Mouse (Mus musculus): Measurements from ENCODE around the gene Stag1. TPM values are rescaled to one million over a fixed set of nuclear protein-coding genes. Genes with fewer than 3 reads are reported as not detected.

The Stag1 gene
- polyA plus RNA-seq, 1 experiment from 2014 or later = 40.9 TPM

DNA sequence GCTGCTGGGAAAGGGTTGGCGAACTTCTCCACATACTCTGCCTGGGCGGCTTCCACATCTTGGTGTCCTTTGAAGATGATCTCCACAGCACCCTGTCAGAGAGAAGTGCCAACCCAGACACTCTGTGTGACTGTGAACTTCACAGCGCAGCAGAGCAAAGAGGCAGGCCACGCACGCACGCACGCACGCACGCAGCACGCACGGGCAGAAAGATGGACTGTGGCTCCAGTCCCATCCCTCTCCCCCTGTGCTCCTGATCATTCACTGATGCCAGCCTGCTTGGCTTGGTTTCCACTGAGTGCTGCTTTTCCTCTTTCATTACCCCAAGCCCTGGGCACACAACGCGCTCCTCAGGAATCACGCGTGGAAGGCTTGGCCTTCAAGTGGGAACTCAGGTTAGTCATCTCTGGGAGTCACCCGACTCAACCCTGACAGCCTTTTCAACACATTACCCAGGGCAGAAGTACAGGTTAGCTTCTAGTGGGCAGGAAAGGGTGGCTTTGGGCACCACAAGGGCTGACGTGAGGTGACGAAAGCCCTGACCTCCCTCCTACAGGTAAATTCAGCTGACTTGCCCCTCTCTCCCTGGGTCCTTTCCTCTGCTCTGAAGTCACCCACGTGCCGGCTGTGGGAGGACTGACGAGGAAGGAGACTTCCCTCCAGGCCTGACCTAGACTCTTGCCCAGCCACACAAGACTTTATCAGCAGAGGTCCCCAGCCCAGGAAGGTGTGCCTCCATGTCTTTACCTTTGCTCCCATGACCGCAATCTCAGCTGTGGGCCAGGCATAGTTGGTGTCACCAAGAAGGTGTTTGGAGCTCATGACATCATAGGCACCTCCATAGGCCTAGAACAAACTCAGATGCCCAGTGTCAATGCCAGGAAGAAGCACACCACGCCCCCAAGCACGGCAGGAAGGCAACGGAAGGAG is 387.0 kb downstream of the Stag1 start:
- WGBS = 96% methylated on average over 25 of the region's 25 CpGs
- no peaks in the 10 kb centered on the region for H3K9me3 ChIP-seq
- no peaks in the 10 kb centered on the region for H3K27me3 ChIP-seq (replicated peaks)
- H3K4me3 ChIP-seq (replicated peaks) = no peak overlapping the region
- no peak overlapping the region for H3K4me2 ChIP-seq
- peaks cover 21% of the 10 kb centered on the region for H3K36me3 ChIP-seq
- no peak; the same call in 1 of the 2 replicates for ATAC-seq (ENCODE audit: insufficient read depth, low FRiP score, low read depth)
- H3K4me1 ChIP-seq = no peaks in the 10 kb centered on the region
- H3K27ac ChIP-seq = no peak overlapping the region
- no peak overlapping the region for H3K9ac ChIP-seq

DNA sequence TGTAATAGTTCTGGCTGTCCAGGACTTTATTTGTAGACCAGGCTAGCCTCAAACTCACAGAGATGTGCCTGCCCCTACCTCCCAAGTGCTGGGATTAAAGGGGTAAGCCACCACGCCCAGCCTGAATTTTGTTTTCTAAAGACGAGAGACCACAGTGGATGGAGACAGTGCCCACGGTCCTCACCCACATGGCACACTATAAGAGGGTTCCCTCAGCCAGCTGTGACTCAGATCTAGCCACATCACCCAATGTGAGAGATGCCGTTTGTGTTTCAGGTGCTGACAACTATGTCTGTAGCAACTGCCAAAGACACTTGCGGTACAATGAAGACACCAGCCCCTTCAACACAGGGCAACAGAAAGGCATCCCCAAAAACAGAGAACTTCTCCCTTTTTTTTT is 389.4 kb downstream of the Stag1 start:
- Histone ChIP-seq H3K27me3 (replicated peaks) (no peaks in the 10 kb centered on the region), H3K4me2 (no peak overlapping the region), H3K9ac (no peak overlapping the region), H3K27ac (no peak overlapping the region), H3K9me3 (no peaks in the 10 kb centered on the region), H3K4me1 (no peaks in the 10 kb centered on the region), H3K4me3 (replicated peaks) (no peak overlapping the region), H3K36me3 (peaks cover 21% of the 10 kb centered on the region)
- WGBS = 91% methylated on average over 5 of the region's 5 CpGs
- no peak for ATAC-seq (ENCODE audit: insufficient read depth, low FRiP score, low read depth)

DNA sequence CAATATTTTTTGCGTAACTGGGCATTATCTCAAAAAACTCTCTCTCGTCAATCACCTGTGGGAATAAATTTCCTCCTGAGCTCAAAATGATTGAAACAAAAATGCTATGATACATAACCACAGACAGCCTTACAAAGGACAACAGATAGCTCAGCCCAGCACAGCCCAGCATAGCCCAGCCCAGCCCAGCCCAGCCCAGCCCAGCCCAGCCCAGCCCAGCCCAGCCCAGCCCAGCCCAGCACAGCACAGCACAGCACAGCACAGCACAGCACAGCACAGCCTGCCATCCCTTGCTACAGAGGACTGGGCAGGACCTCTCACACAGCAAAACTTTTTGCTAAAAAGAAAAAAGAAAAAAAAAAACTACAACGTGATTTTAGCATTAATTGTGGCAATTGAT is 390.3 kb downstream of the Stag1 start:
- Histone ChIP-seq H3K27ac (no peak overlapping the region), H3K4me2 (no peak overlapping the region), H3K27me3 (replicated peaks) (no peaks in the 10 kb centered on the region), H3K4me1 (no peaks in the 10 kb centered on the region), H3K36me3 (peaks cover 21% of the 10 kb centered on the region), H3K9me3 (no peaks in the 10 kb centered on the region), H3K4me3 (replicated peaks) (no peak overlapping the region), H3K9ac (no peak overlapping the region)
- WGBS = 95% methylated on average over 3 of the region's 3 CpGs
- no peak for ATAC-seq (ENCODE audit: insufficient read depth, low FRiP score, low read depth)

DNA sequence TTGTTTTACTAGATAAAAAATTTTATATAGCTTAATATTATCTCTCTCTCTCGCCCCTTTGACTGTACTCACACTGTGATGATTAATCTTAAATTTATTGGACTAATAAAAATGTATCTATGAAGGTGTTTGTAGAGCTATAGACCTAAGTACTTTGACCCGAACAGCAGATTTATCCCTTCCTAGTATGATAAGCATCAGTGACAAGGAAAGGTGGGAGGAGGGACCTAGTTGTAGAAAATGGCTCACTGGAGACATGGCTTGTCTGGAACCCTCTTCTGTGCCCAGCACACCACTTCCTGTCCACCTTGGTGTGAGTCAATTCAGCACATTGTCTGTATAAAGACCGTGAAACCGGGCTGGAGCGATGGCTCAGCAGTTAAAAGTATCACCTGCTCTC is 393.0 kb downstream of the Stag1 start:
- Histone ChIP-seq H3K9ac (no peak overlapping the region), H3K4me2 (no peak overlapping the region), H3K4me3 (replicated peaks) (no peak overlapping the region), H3K36me3 (peaks cover 16% of the 10 kb centered on the region), H3K9me3 (no peaks in the 10 kb centered on the region), H3K4me1 (no peaks in the 10 kb centered on the region), H3K27me3 (replicated peaks) (no peaks in the 10 kb centered on the region), H3K27ac (no peak overlapping the region)
- WGBS = 80% methylated on average over 5 of the region's 5 CpGs
- ATAC-seq (ENCODE audit: insufficient read depth, low FRiP score, low read depth) = no peak

DNA sequence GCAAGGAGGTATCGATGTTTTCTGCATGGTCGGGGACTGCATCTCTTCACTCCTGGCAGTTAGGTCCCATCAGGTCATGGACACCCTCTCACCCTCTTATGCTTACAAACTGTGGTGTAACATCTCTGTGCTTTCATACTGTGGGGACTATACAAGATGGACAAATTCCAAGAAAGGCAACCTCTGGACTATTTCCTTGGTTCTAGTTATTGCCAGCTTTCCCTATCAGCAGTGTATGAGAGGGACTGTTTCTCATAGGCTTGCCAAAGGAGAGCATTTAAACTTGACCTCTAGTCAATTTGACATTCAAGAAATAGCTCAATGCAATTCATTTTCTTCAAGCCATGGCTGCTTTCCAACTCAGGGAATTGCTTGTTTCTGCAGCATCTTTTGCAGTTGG is 393.7 kb downstream of the Stag1 start:
- no peak overlapping the region for H3K27ac ChIP-seq
- WGBS = 95% methylated on average over 2 of the region's 2 CpGs

DNA sequence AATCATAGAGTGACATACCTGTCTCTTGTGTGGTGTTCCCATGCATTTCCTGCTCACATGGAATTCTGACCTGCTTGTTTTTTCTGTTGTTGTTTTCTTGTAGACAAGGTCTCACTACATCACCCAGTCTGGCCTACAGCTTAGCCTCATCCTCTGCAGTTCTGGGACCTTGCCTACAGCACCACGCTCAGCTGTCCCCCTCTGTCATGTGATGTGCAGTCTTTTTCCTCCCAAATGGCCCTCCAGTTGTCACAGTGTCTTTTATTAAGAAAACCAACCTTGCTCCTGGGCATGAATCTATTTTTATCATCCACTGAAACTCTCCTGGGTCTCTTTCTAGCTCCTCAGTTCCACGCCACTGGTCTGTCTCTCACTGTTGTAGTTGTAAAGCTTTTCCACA is 394.6 kb downstream of the Stag1 start:
- no peak for ATAC-seq (ENCODE audit: insufficient read depth, low FRiP score, low read depth)

More for the DNA sequence above, 393.7 kb downstream of the Stag1 start:
- Histone ChIP-seq H3K4me1 (no peaks in the 10 kb centered on the region), H3K4me2 (no peak overlapping the region), H3K36me3 (peaks cover 16% of the 10 kb centered on the region), H3K4me3 (replicated peaks) (no peak overlapping the region), H3K9me3 (no peaks in the 10 kb centered on the region), H3K9ac (no peak overlapping the region), H3K27me3 (replicated peaks) (no peaks in the 10 kb centered on the region)
- ATAC-seq (ENCODE audit: insufficient read depth, low FRiP score, low read depth) = no peak

DNA sequence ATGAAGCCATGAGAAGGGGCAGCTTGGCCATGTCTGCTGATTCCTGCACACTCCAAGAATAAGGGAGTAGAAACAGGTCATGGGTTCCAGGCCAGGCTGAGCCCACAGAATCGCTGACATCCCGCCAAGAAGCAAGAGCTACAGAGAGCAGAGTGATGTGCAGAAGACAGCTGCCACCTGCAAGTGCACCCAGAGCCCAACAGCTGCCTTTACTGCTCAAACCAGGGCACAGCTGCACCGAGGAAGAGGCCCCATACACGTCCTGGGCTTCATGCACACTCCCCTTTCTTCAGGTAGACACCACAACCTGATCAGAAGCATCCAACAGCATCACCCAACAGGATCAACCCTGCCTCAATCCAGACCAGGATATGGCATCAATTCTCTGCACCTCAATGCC is 396.3 kb downstream of the Stag1 start:
- ATAC-seq (ENCODE audit: insufficient read depth, low FRiP score, low read depth) = no peak
- H3K27me3 ChIP-seq (replicated peaks) = no peaks in the 10 kb centered on the region
- peaks cover 14% of the 10 kb centered on the region for H3K36me3 ChIP-seq
- no peaks in the 10 kb centered on the region for H3K4me1 ChIP-seq
- H3K27ac ChIP-seq = no peak overlapping the region
- no peaks in the 10 kb centered on the region for H3K9me3 ChIP-seq
- H3K4me3 ChIP-seq (replicated peaks) = no peak overlapping the region
- WGBS = 81% methylated on average over 4 of the region's 4 CpGs
- no peak overlapping the region for H3K4me2 ChIP-seq
- H3K9ac ChIP-seq = no peak overlapping the region

More for the DNA sequence above, 394.6 kb downstream of the Stag1 start:
- Histone ChIP-seq H3K27me3 (replicated peaks) (no peaks in the 10 kb centered on the region), H3K4me1 (no peaks in the 10 kb centered on the region), H3K4me3 (replicated peaks) (no peak overlapping the region), H3K36me3 (peaks cover 13% of the 10 kb centered on the region), H3K4me2 (no peak overlapping the region), H3K27ac (no peak overlapping the region), H3K9ac (no peak overlapping the region), H3K9me3 (no peaks in the 10 kb centered on the region)
- WGBS = 93% methylated on average over 2 of the region's 2 CpGs

DNA sequence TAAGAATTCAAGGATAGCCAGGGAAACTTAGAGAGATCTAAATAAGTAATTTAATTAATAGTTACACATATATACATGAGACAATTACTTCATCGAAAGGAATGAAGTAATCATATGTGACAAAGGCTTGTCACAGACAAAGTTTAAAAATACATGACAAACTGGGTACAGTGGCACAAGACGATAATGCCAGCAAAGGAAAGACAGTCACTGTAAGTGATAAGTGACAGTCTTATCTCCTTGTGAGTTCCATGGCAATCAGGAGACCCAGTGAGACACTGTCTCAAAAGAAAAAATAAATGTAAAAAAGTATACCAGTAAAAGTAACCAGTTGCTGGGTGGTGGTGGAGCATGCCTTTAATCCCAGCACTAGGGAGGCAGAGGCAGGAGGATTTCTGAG is 399.5 kb downstream of the Stag1 start:
- 94% methylated on average over 2 of the region's 2 CpGs for WGBS
- no peak overlapping the region for H3K27ac ChIP-seq
- no peaks in the 10 kb centered on the region for H3K9me3 ChIP-seq
- no peaks in the 10 kb centered on the region for H3K27me3 ChIP-seq (replicated peaks)
- H3K4me1 ChIP-seq = no peaks in the 10 kb centered on the region
- ATAC-seq (ENCODE audit: insufficient read depth, low FRiP score, low read depth) = no peak
- H3K4me3 ChIP-seq (replicated peaks) = no peak overlapping the region
- peaks cover 14% of the 10 kb centered on the region; the same call in 1 of the 2 replicates for H3K36me3 ChIP-seq
- no peak overlapping the region for H3K9ac ChIP-seq
- H3K4me2 ChIP-seq = no peak overlapping the region

DNA sequence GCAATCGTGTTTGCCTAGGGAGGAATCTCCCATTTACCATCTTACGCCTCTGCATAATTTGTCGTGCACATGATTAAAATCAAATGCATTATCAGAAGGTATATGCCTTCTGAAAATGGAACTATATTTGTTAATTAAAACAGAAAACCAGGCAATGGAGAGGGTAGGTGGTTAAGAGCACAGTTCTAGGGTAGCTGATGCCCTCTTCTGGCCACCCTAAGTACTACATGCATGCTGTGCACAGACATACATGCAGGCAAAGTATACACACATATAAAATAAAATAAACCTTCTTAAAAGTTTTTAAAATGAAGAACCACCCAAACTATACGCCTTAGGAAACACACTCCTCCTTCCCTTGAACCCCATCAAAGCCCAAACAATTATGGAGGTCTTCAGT is 404.5 kb downstream of the Stag1 start:
- H3K9ac ChIP-seq = no peak overlapping the region
- WGBS = 90% methylated on average over 4 of the region's 4 CpGs
- H3K27ac ChIP-seq = no peak overlapping the region
- peaks cover 14% of the 10 kb centered on the region for H3K36me3 ChIP-seq
- no peak overlapping the region for H3K4me3 ChIP-seq (replicated peaks)
- H3K9me3 ChIP-seq = no peaks in the 10 kb centered on the region
- no peak overlapping the region for H3K4me2 ChIP-seq
- H3K27me3 ChIP-seq (replicated peaks) = no peaks in the 10 kb centered on the region
- no peaks in the 10 kb centered on the region for H3K4me1 ChIP-seq
- no peak for ATAC-seq (ENCODE audit: insufficient read depth, low FRiP score, low read depth)

DNA sequence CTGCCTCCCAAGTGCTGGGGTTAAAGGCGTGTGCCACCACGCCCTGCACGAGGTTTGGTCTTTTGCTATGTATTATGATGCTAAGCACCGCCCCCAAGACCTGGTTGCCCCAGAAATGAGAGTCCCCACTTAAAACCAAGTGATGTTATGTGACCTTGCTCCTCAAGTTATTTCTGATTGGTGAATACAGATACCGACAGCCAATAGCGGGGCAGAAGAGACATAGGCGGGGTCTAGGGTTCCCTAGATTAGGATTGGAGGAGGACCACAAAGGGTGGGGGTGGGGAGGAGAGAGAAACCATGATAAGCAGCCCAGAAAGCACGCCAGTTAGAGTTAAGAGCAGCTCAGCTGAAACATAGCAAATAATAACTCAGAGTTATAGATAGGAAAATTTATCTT is 405.2 kb downstream of the Stag1 start:
- Histone ChIP-seq H3K36me3 (peaks cover 14% of the 10 kb centered on the region), H3K9ac (no peak overlapping the region), H3K4me1 (no peaks in the 10 kb centered on the region), H3K27me3 (replicated peaks) (no peaks in the 10 kb centered on the region), H3K4me3 (replicated peaks) (no peak overlapping the region), H3K4me2 (no peak overlapping the region), H3K9me3 (no peaks in the 10 kb centered on the region), H3K27ac (no peak overlapping the region)
- WGBS = 94% methylated on average over 8 of the region's 8 CpGs
- ATAC-seq (ENCODE audit: insufficient read depth, low FRiP score, low read depth) = no peak

DNA sequence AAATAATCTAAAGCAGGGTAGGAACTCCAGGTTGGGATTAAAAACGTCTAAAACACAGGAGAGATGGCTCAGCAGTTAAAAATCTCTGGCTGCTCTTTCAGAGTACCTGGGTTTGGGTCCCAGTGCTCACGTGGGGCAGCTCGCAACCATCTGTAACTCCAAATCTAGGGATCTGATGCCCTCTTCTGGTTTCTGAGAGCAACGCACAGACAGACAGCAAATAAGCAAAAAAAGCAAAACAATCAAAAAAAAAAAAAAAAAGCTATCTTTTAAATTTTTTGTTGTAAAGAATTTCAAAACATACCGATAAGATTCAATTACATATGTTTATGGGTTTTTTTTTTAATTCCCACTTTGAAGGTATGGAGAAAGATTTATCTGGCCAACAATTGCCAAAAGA is 405.7 kb downstream of the Stag1 start:
- Histone ChIP-seq H3K27ac (no peak overlapping the region), H3K4me1 (no peaks in the 10 kb centered on the region), H3K36me3 (peaks cover 14% of the 10 kb centered on the region), H3K4me3 (replicated peaks) (no peak overlapping the region), H3K4me2 (no peak overlapping the region), H3K9me3 (no peaks in the 10 kb centered on the region), H3K9ac (no peak overlapping the region), H3K27me3 (replicated peaks) (no peaks in the 10 kb centered on the region)
- no peak for ATAC-seq (ENCODE audit: insufficient read depth, low FRiP score, low read depth)
- WGBS = 90% methylated on average over 5 of the region's 5 CpGs

DNA sequence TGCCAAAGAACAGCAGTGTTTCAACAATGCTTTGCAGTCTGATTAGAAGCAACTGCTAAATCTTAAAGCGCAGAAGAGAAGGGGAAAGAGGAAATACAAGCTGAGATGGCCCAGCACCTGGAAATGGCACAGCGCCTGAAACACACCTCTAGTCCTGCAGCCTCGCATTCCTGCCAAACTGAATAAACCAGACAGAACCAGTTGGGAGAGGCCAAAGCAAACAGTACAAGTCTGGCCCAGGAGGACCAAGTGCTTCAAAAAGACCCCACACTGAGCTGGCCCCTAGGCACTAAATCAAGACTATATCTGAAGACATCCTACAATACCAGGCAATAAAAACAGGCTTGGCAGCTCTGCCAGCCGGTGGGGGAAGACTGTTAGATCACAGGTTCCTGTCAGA is 408.3 kb downstream of the Stag1 start:
- H3K36me3 ChIP-seq = peaks cover 8% of the 10 kb centered on the region
- WGBS = 55% methylated on average over 4 of the region's 4 CpGs

More for the DNA sequence above, 408.3 kb downstream of the Stag1 start:
- Histone ChIP-seq H3K9me3 (no peaks in the 10 kb centered on the region), H3K4me1 (no peaks in the 10 kb centered on the region), H3K4me2 (no peak overlapping the region; the same call in 1 of the 2 replicates), H3K4me3 (replicated peaks) (no peak overlapping the region), H3K27ac (peak overlapping the region; percentile 31; the same call in 1 of the 2 replicates), H3K27me3 (replicated peaks) (no peaks in the 10 kb centered on the region), H3K9ac (no peak overlapping the region)
- no peak for ATAC-seq (ENCODE audit: insufficient read depth, low FRiP score, low read depth)

All from stomach, embryonic 15.5 days (tissue).